Mouse (Mus musculus): Measurements from ENCODE around the gene 0610010K14Rik. TPM values are rescaled to one million over a fixed set of nuclear protein-coding genes. Genes with fewer than 3 reads are reported as not detected.

0610010K14Rik gene
- polyA plus RNA-seq, 1 experiment = 91.7 TPM

DNA sequence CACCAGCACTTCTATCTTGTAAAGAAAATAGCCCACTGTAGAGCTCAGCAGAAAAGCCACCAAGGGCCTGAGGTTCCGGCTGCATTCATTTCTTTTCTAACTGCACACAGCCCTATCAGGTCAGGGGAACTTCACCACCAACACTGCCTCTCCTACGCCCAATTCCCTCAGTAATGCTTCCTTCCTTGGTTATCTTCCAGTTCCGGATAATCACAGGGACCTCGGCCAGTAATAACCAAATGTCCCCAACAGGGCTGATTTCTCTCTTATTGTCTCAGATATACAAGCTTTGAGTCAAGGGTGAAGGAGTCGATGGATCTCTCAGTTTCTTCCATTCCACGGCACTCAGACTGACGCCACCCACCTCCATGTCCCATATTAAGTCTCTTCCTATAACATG is 30.4 kb downstream of the 0610010K14Rik start:
- no peaks in the 10 kb centered on the region for H3K79me3 ChIP-seq (ENCODE audit: low read depth)
- H3K36me3 ChIP-seq (ENCODE audit: control insufficient read depth, insufficient read depth) = no peaks in the 10 kb centered on the region
- H3K79me2 ChIP-seq (ENCODE audit: control insufficient read depth, insufficient read depth) = no peaks in the 10 kb centered on the region
- H3K4me3 ChIP-seq (ENCODE audit: insufficient read depth, poor library complexity, severe bottlenecking) = no peak overlapping the region
- TF ChIP-seq CTCF (IDR thresholded peaks at IDR 0.05; ENCODE audit: control insufficient read depth, insufficient read depth, insufficient read length) (no peak), FOSL1 (IDR thresholded peaks at IDR 0.05; ENCODE audit: insufficient read depth, low read length, poor library complexity, severe bottlenecking) (no peak), CEBPB (IDR thresholded peaks at IDR 0.05; ENCODE audit: low read depth) (no peak)
- no peak overlapping the region for H3ac ChIP-seq (ENCODE audit: control insufficient read depth, insufficient read length, low read depth)
- no peaks in the 10 kb centered on the region for H3K27me3 ChIP-seq (ENCODE audit: control insufficient read depth, insufficient read depth, insufficient read length)

- no peaks in the 10 kb centered on the region for H3K36me3 ChIP-seq (ENCODE audit: control insufficient read depth, insufficient read depth)
- H3K79me2 ChIP-seq (ENCODE audit: control insufficient read depth, insufficient read depth) = no peaks in the 10 kb centered on the region
- TF ChIP-seq CTCF (IDR thresholded peaks at IDR 0.05; ENCODE audit: control insufficient read depth, insufficient read depth, insufficient read length) (no peak), MYOG (IDR thresholded peaks at IDR 0.05; ENCODE audit: control insufficient read depth, extremely low read depth, insufficient read length) (no peak), CEBPB (IDR thresholded peaks at IDR 0.05; ENCODE audit: low read depth) (no peak), MAX (IDR thresholded peaks at IDR 0.05) (no peak), MYOD1 (IDR thresholded peaks at IDR 0.05; ENCODE audit: control insufficient read depth, insufficient read length, low read depth) (no peak), FOSL1 (IDR thresholded peaks at IDR 0.05; ENCODE audit: insufficient read depth, low read length, poor library complexity, severe bottlenecking) (no peak), USF1 (IDR thresholded peaks at IDR 0.05; ENCODE audit: low read depth) (no peak)
- no peak overlapping the region for H3K4me3 ChIP-seq (ENCODE audit: insufficient read depth, poor library complexity, severe bottlenecking)
- H3K27me3 ChIP-seq (ENCODE audit: control insufficient read depth, insufficient read depth, insufficient read length) = no peaks in the 10 kb centered on the region
- H3ac ChIP-seq (ENCODE audit: control insufficient read depth, insufficient read length, low read depth) = no peak overlapping the region
- no peaks in the 10 kb centered on the region for H3K79me3 ChIP-seq (ENCODE audit: low read depth)
Measured at GRCm38 (mm10) chr11:70206801-70207200, 30.9 kb downstream of the 0610010K14Rik start.

DNA sequence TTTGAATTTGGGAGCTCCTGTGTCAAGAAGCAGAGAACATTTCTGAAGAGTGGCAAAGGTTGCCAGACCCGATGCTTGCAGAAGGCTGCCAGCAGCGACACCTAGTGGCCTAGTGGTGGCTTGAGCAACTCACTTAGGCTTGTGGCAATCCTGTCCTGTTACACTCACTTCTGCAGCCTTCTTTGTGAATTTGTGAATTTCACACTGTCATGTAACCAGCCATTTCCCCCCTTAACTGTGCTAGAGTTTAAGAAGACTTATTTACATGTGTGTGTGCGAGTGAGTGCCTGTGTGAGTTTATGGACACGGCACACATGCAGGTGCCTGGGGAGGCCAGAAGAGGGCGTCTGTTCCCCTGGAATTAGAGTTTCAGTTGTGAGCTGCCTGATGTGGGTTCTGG is 36.0 kb downstream of the 0610010K14Rik start:
- Histone ChIP-seq H3K36me3 (ENCODE audit: control insufficient read depth, insufficient read depth) (no peaks in the 10 kb centered on the region), H3K27me3 (ENCODE audit: control insufficient read depth, insufficient read depth, insufficient read length) (no peaks in the 10 kb centered on the region), H3K79me2 (ENCODE audit: control insufficient read depth, insufficient read depth) (no peaks in the 10 kb centered on the region), H3ac (ENCODE audit: control insufficient read depth, insufficient read length, low read depth) (no peak overlapping the region), H3K4me3 (ENCODE audit: insufficient read depth, poor library complexity, severe bottlenecking) (no peak overlapping the region), H3K79me3 (ENCODE audit: low read depth) (peaks cover 3% of the 10 kb centered on the region)
- TF ChIP-seq MYOG (IDR thresholded peaks at IDR 0.05; ENCODE audit: control insufficient read depth, extremely low read depth, insufficient read length) (no peak), CTCF (IDR thresholded peaks at IDR 0.05; ENCODE audit: control insufficient read depth, insufficient read depth, insufficient read length) (peak; percentile 86)

DNA sequence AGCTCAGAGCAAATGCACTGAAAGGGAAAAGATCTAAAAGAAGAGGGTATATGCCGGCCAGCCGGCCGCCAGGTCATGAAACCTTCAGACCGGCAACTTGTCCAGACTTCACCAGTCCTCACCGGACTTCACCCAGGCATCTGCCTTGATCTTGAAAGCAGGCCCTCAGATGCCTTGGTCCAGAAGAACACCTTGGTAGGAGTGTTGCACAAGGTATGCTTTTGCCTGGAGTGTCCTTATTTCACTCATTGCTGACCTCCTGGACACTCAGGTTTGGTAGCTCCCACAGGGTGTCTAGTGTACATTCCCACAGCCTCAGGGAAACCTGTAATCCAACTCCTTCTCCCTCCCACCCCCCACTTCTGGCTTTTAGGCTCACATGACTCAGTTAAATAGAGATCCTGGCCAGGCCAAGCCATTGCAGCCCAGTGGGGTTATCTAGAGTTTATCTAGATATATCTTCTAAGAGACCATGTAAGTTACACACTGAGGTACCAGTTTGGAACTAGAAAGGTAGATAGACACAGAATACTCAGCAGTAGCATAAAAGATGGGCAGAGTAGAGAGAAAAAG is 37.6 kb downstream of the 0610010K14Rik start:
- peak; percentile 72 for TF ChIP-seq USF1 (IDR thresholded peaks at IDR 0.05; ENCODE audit: low read depth)
- no peak for TF ChIP-seq CEBPB (IDR thresholded peaks at IDR 0.05; ENCODE audit: low read depth)
- peaks cover 3% of the 10 kb centered on the region for H3K79me3 ChIP-seq (ENCODE audit: low read depth)
- H3K79me2 ChIP-seq (ENCODE audit: control insufficient read depth, insufficient read depth) = no peaks in the 10 kb centered on the region
- H3K4me3 ChIP-seq (ENCODE audit: insufficient read depth, poor library complexity, severe bottlenecking) = no peak overlapping the region
- peaks cover 4% of the 10 kb centered on the region for H3K36me3 ChIP-seq (ENCODE audit: control insufficient read depth, insufficient read depth)
- no peaks in the 10 kb centered on the region for H3K27me3 ChIP-seq (ENCODE audit: control insufficient read depth, insufficient read depth, insufficient read length)
- peak overlapping the region; percentile 31 for H3ac ChIP-seq (ENCODE audit: control insufficient read depth, insufficient read length, low read depth)

- Histone ChIP-seq H3K79me2 (ENCODE audit: control insufficient read depth, insufficient read depth) (no peaks in the 10 kb centered on the region), H3ac (ENCODE audit: control insufficient read depth, insufficient read length, low read depth) (no peak overlapping the region), H3K4me3 (ENCODE audit: insufficient read depth, poor library complexity, severe bottlenecking) (peak overlapping the region; percentile 2), H3K79me3 (ENCODE audit: low read depth) (peaks cover 3% of the 10 kb centered on the region), H3K36me3 (ENCODE audit: control insufficient read depth, insufficient read depth) (peaks cover 4% of the 10 kb centered on the region), H3K27me3 (ENCODE audit: control insufficient read depth, insufficient read depth, insufficient read length) (no peaks in the 10 kb centered on the region)
- TF ChIP-seq USF1 (IDR thresholded peaks at IDR 0.05; ENCODE audit: low read depth) (no peak), CEBPB (IDR thresholded peaks at IDR 0.05; ENCODE audit: low read depth) (no peak), MYOG (IDR thresholded peaks at IDR 0.05; ENCODE audit: control insufficient read depth, extremely low read depth, insufficient read length) (no peak), MYOD1 (IDR thresholded peaks at IDR 0.05; ENCODE audit: control insufficient read depth, insufficient read length, low read depth) (no peak)
Measured at GRCm38 (mm10) chr11:70199107-70199506, 38.6 kb downstream of the 0610010K14Rik start.

GRCm38 (mm10) chr11:70198332-70198731 is 39.4 kb downstream of the 0610010K14Rik start:
- Histone ChIP-seq H3ac (ENCODE audit: control insufficient read depth, insufficient read length, low read depth) (no peak overlapping the region), H3K79me2 (ENCODE audit: control insufficient read depth, insufficient read depth) (no peaks in the 10 kb centered on the region), H3K79me3 (ENCODE audit: low read depth) (peaks cover 3% of the 10 kb centered on the region), H3K27me3 (ENCODE audit: control insufficient read depth, insufficient read depth, insufficient read length) (no peaks in the 10 kb centered on the region), H3K36me3 (ENCODE audit: control insufficient read depth, insufficient read depth) (peaks cover 4% of the 10 kb centered on the region), H3K4me3 (ENCODE audit: insufficient read depth, poor library complexity, severe bottlenecking) (no peak overlapping the region)
- TF ChIP-seq FOSL1 (IDR thresholded peaks at IDR 0.05; ENCODE audit: insufficient read depth, low read length, poor library complexity, severe bottlenecking) (peak; percentile 93), MAX (IDR thresholded peaks at IDR 0.05) (peak; percentile 53), CTCF (IDR thresholded peaks at IDR 0.05; ENCODE audit: control insufficient read depth, insufficient read depth, insufficient read length) (no peak), CEBPB (IDR thresholded peaks at IDR 0.05; ENCODE audit: low read depth) (peak; percentile 83), USF1 (IDR thresholded peaks at IDR 0.05; ENCODE audit: low read depth) (peak; percentile 13)

Measured in C2C12 (cell line).